Mouse (Mus musculus) CH12.LX (cell line): Measurements from ENCODE around the gene Kcnh6.

Source experiments
- CHD2 ChIP-seq: IDR thresholded peaks from 2 replicates; pipeline ENCODE4 v1.6.1; 2011; ENCODE audit warnings: low read length, improper control_type of control experiment
- GABPA ChIP-seq: IDR thresholded peaks from 2 replicates; pipeline ENCODE4 v1.6.1; 2012; ENCODE audit warnings: low read depth, low read length, improper control_type of control experiment, inconsistent platforms; ENCODE audit not compliant: insufficient replicate concordance
- JUN ChIP-seq: IDR thresholded peaks from 2 replicates; pipeline ENCODE4 v1.6.1; 2011; ENCODE audit warnings: low read depth, mild to moderate bottlenecking, low read length, improper control_type of control experiment, moderate library complexity; ENCODE audit not compliant: insufficient read depth
- MAX ChIP-seq: IDR thresholded peaks from 2 replicates; pipeline ENCODE4 v1.6.1; 2011; ENCODE audit warnings: low read length, improper control_type of control experiment
- ZKSCAN1 ChIP-seq: IDR thresholded peaks from 2 replicates; pipeline ENCODE4 v1.6.1; 2012; ENCODE audit warnings: low read depth, inconsistent platforms, low read length, improper control_type of control experiment, borderline replicate concordance

DNA sequence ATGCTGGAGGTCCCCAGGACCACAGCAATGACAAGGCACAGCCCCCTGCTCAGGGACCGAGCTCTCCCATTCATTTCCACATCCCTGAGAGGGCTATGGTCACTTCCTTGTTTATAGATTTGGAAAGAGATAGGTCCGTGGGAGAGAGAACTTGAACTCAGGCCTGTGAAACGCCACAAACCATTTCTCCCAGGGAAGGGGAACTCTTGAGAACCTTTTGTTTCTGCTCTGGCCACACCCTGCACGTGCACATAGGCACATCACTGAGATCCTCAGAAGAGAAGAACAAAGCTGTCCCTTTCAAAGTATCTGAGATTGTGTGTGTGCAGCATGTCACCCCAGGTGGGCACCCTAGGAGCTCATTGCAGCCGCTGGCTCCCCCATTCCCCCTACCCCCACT lies 29.3 kb upstream of the Kcnh6 start:
- no peak for TF ChIP-seq ZKSCAN1
- TF ChIP-seq MAX = no peak
- TF ChIP-seq GABPA = no peak
- TF ChIP-seq JUN = no peak
- no peak for TF ChIP-seq CHD2
